ENCODE assay signal across 12 mouse cellular contexts in genomic region chr6:17750957-17751356, GRCm38 (mm10). TPM values are rescaled to one million over a fixed set of nuclear protein-coding genes. Genes with fewer than 3 reads are reported as not detected.
DNase-seq lines count a peak whose midpoint lies in the region; ATAC-seq and TF ChIP-seq lines count a peak whose summit lies in the region.
"Had no signal": no experiment of that assay in that cellular context is flagged by ENCODE, and none has a peak within 500 bp of the region (broad histone marks: within the 10 kb centered on the region; RNA-seq: fewer than 3 reads in every experiment).

No protein-coding gene starts in this region.

- no peak for DNase-seq in heart, postnatal 0 days (ENCODE audit: low spot score)
- no peak for DNase-seq in heart, postnatal 10 days
- DNase-seq in brain, embryonic 14.5 days (ENCODE audit: low read depth) = peak; percentile 74
- peak; percentile 64 for DNase-seq in forebrain, embryonic 14.5 days (ENCODE audit: low spot score)
- no peak for DNase-seq in layer of hippocampus, adult 9-11 months
- DNase-seq in natural killer cell, adult 2 months (ENCODE audit: low spot score in 2 of 2) = no peak
- no peak for DNase-seq in left cerebral cortex, postnatal 36 days (ENCODE audit: low spot score in 2 of 2)
- DNase-seq: kidney, adult 8-10 months; spleen, adult 18-20 months had no signal

- TF ChIP-seq EP300 in heart, postnatal 0 days (IDR thresholded peaks at IDR 0.05; ENCODE audit: low read depth) = no peak

- 36% methylated on average over 6 of the region's 6 CpGs for WGBS in heart, postnatal 0 days
- WGBS in forebrain, embryonic 14.5 days = 58% methylated on average over 6 of the region's 6 CpGs
- 49% methylated on average over 6 of the region's 6 CpGs for WGBS in midbrain, embryonic 13.5 days

- H3K27ac ChIP-seq in heart, postnatal 0 days (ENCODE audit: low read depth) = peak overlapping the region; percentile 86
- H3K27ac ChIP-seq in forebrain, embryonic 14.5 days (ENCODE audit: low read depth, low read length) = no peak overlapping the region
- H3K27ac ChIP-seq in midbrain, embryonic 13.5 days = no peak overlapping the region
- H3K27ac ChIP-seq: embryonic facial prominence, embryonic 13.5 days had no signal

- intact Hi-C loops in heart, postnatal 10 days (cut with DNase I) = no loop called here
- intact Hi-C loops in left cerebral cortex, postnatal 36 days (cut with DNase I) = no loop called here

- peak overlapping the region; percentile 69 for H3K4me2 ChIP-seq in heart, postnatal 0 days (ENCODE audit: low read depth, low read length)
- H3K4me2 ChIP-seq in forebrain, embryonic 14.5 days (ENCODE audit: low read length) = peak overlapping the region; percentile 73
- peak overlapping the region; percentile 65 for H3K4me2 ChIP-seq in midbrain, embryonic 13.5 days (replicated peaks)

- peak overlapping the region; percentile 69 for H3K9ac ChIP-seq in heart, postnatal 0 days (replicated peaks; ENCODE audit: low read depth, low read length)
- H3K9ac ChIP-seq in forebrain, embryonic 14.5 days (ENCODE audit: low read length) = peak overlapping the region; percentile 77
- peak overlapping the region; percentile 85 for H3K9ac ChIP-seq in midbrain, embryonic 13.5 days (replicated peaks)

- H3K4me3 ChIP-seq in heart, postnatal 0 days (ENCODE audit: low read depth, low read length) = peak overlapping the region; percentile 57
- peak overlapping the region; percentile 46 for H3K4me3 ChIP-seq in forebrain, embryonic 14.5 days (ENCODE audit: low read depth, low read length)
- peak overlapping the region; percentile 61 for H3K4me3 ChIP-seq in midbrain, embryonic 13.5 days (replicated peaks)

- H3K4me1 ChIP-seq in heart, postnatal 0 days (ENCODE audit: control insufficient read depth, insufficient read depth) = peaks cover 27% of the 10 kb centered on the region
- H3K4me1 ChIP-seq in forebrain, embryonic 14.5 days (ENCODE audit: control insufficient read depth, insufficient read depth, low read length) = peaks cover 14% of the 10 kb centered on the region
- H3K4me1 ChIP-seq in midbrain, embryonic 13.5 days (replicated peaks) = peaks cover 34% of the 10 kb centered on the region

- ATAC-seq in heart, postnatal 0 days (ENCODE audit: insufficient read depth, low read depth) = no peak
- ATAC-seq in forebrain, embryonic 14.5 days = no peak
- no peak for ATAC-seq in midbrain, embryonic 13.5 days
- ATAC-seq: activated CD4-positive, CD25-positive, alpha-beta regulatory T cell, adult 4 months had no signal

- TF ChIP-seq CTCF in heart, postnatal 0 days (IDR thresholded peaks at IDR 0.05; ENCODE audit: low read depth) = no peak
- TF ChIP-seq CTCF in brain, embryonic 14.5 days (IDR thresholded peaks at IDR 0.05; ENCODE audit: borderline replicate concordance, extremely low read depth, insufficient read depth, insufficient read length) = no peak

- H3K36me3 ChIP-seq in heart, postnatal 0 days (replicated peaks; ENCODE audit: control insufficient read depth, insufficient read depth, low read length) = no peaks in the 10 kb centered on the region
- H3K36me3 ChIP-seq in forebrain, embryonic 14.5 days (ENCODE audit: control insufficient read depth, insufficient read depth, low read length) = no peaks in the 10 kb centered on the region
- no peaks in the 10 kb centered on the region for H3K36me3 ChIP-seq in midbrain, embryonic 13.5 days
- H3K36me3 ChIP-seq: embryonic facial prominence, embryonic 13.5 days had no signal

- no peaks in the 10 kb centered on the region for H3K27me3 ChIP-seq in heart, postnatal 0 days (ENCODE audit: control insufficient read depth, insufficient read depth, low read length)
- H3K27me3 ChIP-seq in forebrain, embryonic 14.5 days (replicated peaks; ENCODE audit: control insufficient read depth, insufficient read depth, low read length) = no peaks in the 10 kb centered on the region
- H3K27me3 ChIP-seq in midbrain, embryonic 13.5 days = no peaks in the 10 kb centered on the region
- H3K27me3 ChIP-seq: embryonic facial prominence, embryonic 13.5 days had no signal

- no peak for TF ChIP-seq POLR2A in brain, embryonic 14.5 days (IDR thresholded peaks at IDR 0.05; ENCODE audit: borderline replicate concordance, extremely low read depth, insufficient read depth, insufficient read length, poor library complexity, severe bottlenecking)

- H3K9me3 ChIP-seq in heart, postnatal 0 days (replicated peaks; ENCODE audit: control insufficient read depth, low read length) = no peaks in the 10 kb centered on the region
- H3K9me3 ChIP-seq in forebrain, embryonic 14.5 days (replicated peaks; ENCODE audit: control insufficient read depth, low read length) = no peaks in the 10 kb centered on the region
- H3K9me3 ChIP-seq in midbrain, embryonic 13.5 days = no peaks in the 10 kb centered on the region
- H3K9me3 ChIP-seq: embryonic facial prominence, embryonic 13.5 days had no signal

RNA-seq across cellular contexts. Expression of gene St7, which starts 58.2 kb away (rescaled TPM):
- total RNA-seq in heart, postnatal 0 days (2014; rRNA removed; ENCODE audit: low replicate concordance) = 26.0 and 38.5 TPM in 2 replicates
- polyA plus RNA-seq in heart, postnatal 0 days (2015; fragmentation: Nextera tagmentation; extraction: Ambion mirVana) = 17.3 and 17.7 TPM in 2 replicates
- total RNA-seq in heart, postnatal 10 days (2021) = 10 to 100 TPM; 29.8 to 30.7 TPM
- polyA plus RNA-seq in brain, embryonic 14.5 days (2012; rRNA removed) = 62.0 and 71.4 TPM in 2 replicates
- polyA plus RNA-seq in forebrain, embryonic 14.5 days (2014; fragmentation: Nextera tagmentation; extraction: Ambion mirVana) = 55.2 and 60.3 TPM in 2 replicates
- polyA plus RNA-seq in midbrain, embryonic 13.5 days (2015; fragmentation: Nextera tagmentation; extraction: Ambion mirVana) = 62.4 and 63.0 TPM in 2 replicates
- 10 to 100 TPM; 28.7 to 44.5 TPM for total RNA-seq in left cerebral cortex, postnatal 36 days (2021)

Comparison
In these comparisons a context has a peak if more than half of its experiments do, and no peak if none do; other contexts are left out.
1. DNase-seq: peak in brain, embryonic 14.5 days (single experiment) and forebrain, embryonic 14.5 days (single experiment); none in heart, postnatal 0 days (single experiment), heart, postnatal 10 days (0 of 2), layer of hippocampus, adult 9-11 months (single experiment), natural killer cell, adult 2 months (0 of 2) and left cerebral cortex, postnatal 36 days (0 of 2).
2. Peak in every context shown above with its lines, with median percentiles within 50 percentile points of each other: H3K4me2 ChIP-seq, H3K4me3 ChIP-seq and H3K9ac ChIP-seq.